Mouse (Mus musculus) small intestine, adult 2 months (tissue): Measurements from ENCODE around the gene Nlrp3.

Experiments
- CTCF ChIP-seq: fragments of 200-500 bp; IDR thresholded peaks from 2 replicates; pipeline ENCODE4 v1.5.1; 2012; ENCODE audit warnings: low read depth, mild to moderate bottlenecking, control low read depth, inconsistent platforms, low read length, moderate library complexity, mixed read lengths; ENCODE audit not compliant: insufficient replicate concordance, insufficient read length; ENCODE audit errors: extremely low read depth
- POLR2A ChIP-seq: fragments of 200-500 bp; IDR thresholded peaks from 2 replicates; pipeline ENCODE4 v1.6.1; 2012; ENCODE audit warnings: low read depth, mild to moderate bottlenecking, control low read depth, inconsistent platforms, low read length, moderate library complexity

DNA sequence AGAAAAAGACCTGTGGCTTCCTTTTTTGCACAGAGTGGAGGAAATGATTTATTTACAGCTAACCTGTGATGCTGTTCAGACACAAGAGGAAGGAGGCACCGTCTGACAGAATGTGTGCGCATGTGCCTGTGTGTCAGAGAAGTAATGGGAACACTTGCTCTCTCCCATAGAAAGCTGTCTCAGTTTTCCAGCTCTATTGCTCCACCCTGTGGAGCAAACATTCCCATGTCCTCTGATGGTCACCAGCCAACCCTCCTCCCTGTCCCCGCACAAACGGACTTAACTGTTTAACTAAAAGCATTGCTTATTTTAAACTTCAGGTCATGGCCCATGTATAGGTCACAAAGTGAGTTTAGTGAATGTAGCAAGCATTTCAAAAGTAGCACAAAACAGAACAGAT is 72.8 kb downstream of the Nlrp3 start:
- TF ChIP-seq CTCF (no peak; the same call in 1 of the 2 replicates), POLR2A (no peak)
